Mouse (Mus musculus): ENCODE measurements at regions not wholly inside any gene's neighbourhood (a gene's known extent, or its start where the extent isn't known, plus 50 kb on each side); places are given as distances from the start of the nearest gene placed in this dataset.

DNA sequence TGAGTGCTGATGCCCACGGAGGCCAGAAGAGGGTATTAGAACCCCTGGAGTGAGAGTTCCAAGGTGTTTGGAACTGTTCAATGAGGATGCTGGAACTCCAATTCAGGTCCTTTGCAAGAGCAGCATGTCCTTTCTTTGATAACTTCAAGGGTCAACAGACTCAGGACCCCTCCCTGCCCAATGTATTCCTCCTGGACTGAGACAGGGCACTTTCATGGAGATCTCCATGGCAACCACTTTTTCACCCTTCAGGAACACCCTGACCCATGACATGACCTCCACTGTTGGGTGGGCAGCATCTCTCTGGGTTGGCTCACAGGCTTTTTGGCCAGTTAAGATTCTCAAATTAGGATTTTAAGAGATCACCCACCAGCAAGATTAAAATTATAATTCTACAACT, 117.4 kb upstream of the Sulf2 start:
- 88% methylated on average over 1 of the region's 1 CpGs for WGBS
- TF ChIP-seq CTCF (IDR thresholded peaks at IDR 0.05; ENCODE audit: low read depth) = no peak
- H3K9me3 ChIP-seq (ENCODE audit: low read depth, low read length) = no peaks in the 10 kb centered on the region
- ATAC-seq (ENCODE audit: insufficient read depth) (no peak), DNase-seq (no peak)
- H3K9ac ChIP-seq = no peak overlapping the region
- no peaks in the 10 kb centered on the region for H3K4me1 ChIP-seq (ENCODE audit: insufficient read depth)
- H3K4me2 ChIP-seq = no peak overlapping the region
- no peak overlapping the region for H3K4me3 ChIP-seq (ENCODE audit: low read depth, low read length)
- H3K36me3 ChIP-seq (ENCODE audit: insufficient read depth) = no peaks in the 10 kb centered on the region
- H3K27me3 ChIP-seq (ENCODE audit: insufficient read depth, low read length) = no peaks in the 10 kb centered on the region
- H3K27ac ChIP-seq (ENCODE audit: low read depth) = no peak overlapping the region

DNA sequence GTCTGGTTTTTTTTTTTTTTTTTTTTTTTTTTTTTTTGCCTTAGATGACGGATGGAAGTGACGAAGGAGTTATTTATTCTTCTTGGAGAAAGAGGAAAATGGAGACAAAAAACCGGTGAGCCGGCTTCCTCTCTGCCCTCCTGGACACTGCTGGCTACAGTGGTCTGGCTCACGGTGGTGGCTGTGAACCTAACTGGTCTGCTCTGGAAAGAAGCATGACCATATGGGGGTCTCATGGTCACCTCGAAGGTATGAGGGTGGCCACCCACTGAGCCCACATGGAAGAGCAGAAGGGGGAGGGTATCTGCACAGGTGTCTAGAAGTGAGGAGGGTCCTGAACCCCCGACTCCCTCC, 116.7 kb upstream of the Sulf2 start:
- Histone ChIP-seq H3K4me2 (no peak overlapping the region), H3K27ac (ENCODE audit: low read depth) (no peak overlapping the region), H3K9me3 (ENCODE audit: low read depth, low read length) (no peaks in the 10 kb centered on the region), H3K4me3 (ENCODE audit: low read depth, low read length) (no peak overlapping the region), H3K27me3 (ENCODE audit: insufficient read depth, low read length) (no peaks in the 10 kb centered on the region), H3K36me3 (ENCODE audit: insufficient read depth) (no peaks in the 10 kb centered on the region), H3K4me1 (ENCODE audit: insufficient read depth) (no peaks in the 10 kb centered on the region), H3K9ac (no peak overlapping the region)
- DNase-seq (no peak), ATAC-seq (ENCODE audit: insufficient read depth) (no peak)
- TF ChIP-seq CTCF (IDR thresholded peaks at IDR 0.05; ENCODE audit: low read depth) = no peak
- WGBS = 44% methylated on average over 7 of the region's 7 CpGs

DNA sequence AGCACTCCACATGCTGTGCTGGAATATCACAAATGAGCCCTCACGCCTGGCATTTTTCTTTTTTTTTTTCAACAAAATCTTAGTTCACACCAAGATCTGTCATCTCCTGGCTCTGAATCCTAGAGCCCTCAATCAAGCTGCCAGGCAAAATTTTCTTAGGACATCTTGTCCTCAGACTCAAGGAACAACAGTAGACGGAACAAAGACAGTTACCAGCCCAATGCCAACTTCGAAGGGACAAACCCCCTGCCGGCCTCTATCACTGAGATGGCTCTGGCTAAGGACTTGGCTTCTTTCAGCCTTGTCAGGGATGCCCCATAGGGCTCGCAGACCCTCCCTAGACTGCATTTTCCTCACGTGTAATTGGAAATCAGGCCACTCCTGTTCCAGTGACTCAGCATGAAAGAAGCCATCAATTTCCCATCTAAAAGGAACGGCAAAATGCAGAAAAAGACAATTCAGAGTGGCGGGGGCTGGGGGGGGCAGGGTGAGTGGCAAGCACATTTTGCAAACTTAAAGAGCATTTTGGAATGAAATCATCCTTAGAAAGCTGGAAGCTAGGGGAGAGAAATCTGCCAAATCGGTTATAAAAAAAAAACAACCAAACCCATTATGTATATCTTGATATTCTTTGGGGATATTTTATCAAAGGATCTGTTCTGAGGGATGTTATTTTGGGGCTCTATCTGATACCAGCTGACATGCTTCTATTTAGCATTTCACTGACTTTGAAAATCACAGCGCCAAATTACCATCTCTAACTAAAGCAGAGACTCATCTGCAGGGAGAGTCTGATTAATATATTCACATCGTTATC, 116.1 kb upstream of the Sulf2 start:
- H3K4me3 ChIP-seq (ENCODE audit: low read depth, low read length) = no peak overlapping the region
- H3K27me3 ChIP-seq (ENCODE audit: insufficient read depth, low read length) = no peaks in the 10 kb centered on the region
- no peak for ATAC-seq (ENCODE audit: insufficient read depth)
- DNase-seq = no peak
- TF ChIP-seq CTCF (IDR thresholded peaks at IDR 0.05; ENCODE audit: low read depth) = no peak
- H3K4me2 ChIP-seq = no peak overlapping the region
- H3K9ac ChIP-seq = no peak overlapping the region
- no peak overlapping the region for H3K27ac ChIP-seq (ENCODE audit: low read depth)
- 50% methylated on average over 11 of the region's 11 CpGs for WGBS
- no peaks in the 10 kb centered on the region for H3K36me3 ChIP-seq (ENCODE audit: insufficient read depth)
- H3K4me1 ChIP-seq (ENCODE audit: insufficient read depth) = no peaks in the 10 kb centered on the region
- no peaks in the 10 kb centered on the region for H3K9me3 ChIP-seq (ENCODE audit: low read depth, low read length)

DNA sequence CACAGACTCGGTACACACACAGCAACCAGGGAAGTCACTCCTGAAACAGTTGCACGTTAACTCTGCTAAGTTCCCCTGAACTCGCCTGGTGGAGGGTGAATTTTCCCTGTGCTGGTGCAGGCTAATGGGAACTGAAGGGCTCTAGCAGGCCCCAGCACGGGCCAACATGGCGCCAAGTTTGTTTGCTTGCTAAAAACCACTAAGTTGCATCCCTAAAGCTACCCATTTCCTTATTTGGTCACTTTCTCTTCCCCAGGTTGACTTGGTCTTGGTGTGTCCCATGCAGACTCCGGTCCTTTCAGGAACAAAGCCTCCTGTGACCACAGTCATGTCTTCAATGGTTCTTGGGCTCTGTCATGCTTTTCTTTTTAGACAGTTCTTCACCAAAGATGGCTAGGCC, 114.5 kb upstream of the Sulf2 start:
- TF ChIP-seq CTCF (IDR thresholded peaks at IDR 0.05; ENCODE audit: low read depth) = no peak
- DNase-seq = no peak
- 89% methylated on average over 6 of the region's 6 CpGs for WGBS

DNA sequence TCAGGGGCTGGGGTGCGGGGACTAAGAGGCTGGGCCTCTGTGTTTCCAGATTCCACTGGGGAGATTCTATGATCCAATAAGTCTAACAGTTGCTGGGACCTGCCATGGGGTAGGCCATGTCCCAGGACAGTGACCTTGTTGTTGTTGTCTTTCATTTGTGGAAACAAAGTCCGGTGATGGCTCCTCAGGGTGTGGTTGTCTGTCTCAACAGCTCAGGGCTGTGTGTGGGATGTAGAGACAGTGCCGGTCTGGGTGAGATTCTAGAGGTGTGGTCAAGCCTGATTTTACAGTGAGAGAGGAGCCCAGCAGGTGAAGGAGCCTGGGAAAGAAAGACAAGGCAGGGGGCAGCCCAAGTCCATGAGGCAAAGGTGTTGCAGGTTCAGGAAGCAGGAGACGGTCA, 111.5 kb upstream of the Sulf2 start:
- H3K36me3 ChIP-seq (ENCODE audit: insufficient read depth) = no peaks in the 10 kb centered on the region

More for the DNA sequence above, 114.5 kb upstream of the Sulf2 start:
- no peaks in the 10 kb centered on the region for H3K4me1 ChIP-seq (ENCODE audit: insufficient read depth)
- H3K4me2 ChIP-seq = no peak overlapping the region
- no peak overlapping the region for H3K4me3 ChIP-seq (ENCODE audit: low read depth, low read length)
- H3K27me3 ChIP-seq (ENCODE audit: insufficient read depth, low read length) = no peaks in the 10 kb centered on the region
- ATAC-seq (ENCODE audit: insufficient read depth) = no peak
- H3K9ac ChIP-seq = no peak overlapping the region
- H3K36me3 ChIP-seq (ENCODE audit: insufficient read depth) = no peaks in the 10 kb centered on the region
- H3K27ac ChIP-seq (ENCODE audit: low read depth) = no peak overlapping the region
- H3K9me3 ChIP-seq (ENCODE audit: low read depth, low read length) = no peaks in the 10 kb centered on the region

DNA sequence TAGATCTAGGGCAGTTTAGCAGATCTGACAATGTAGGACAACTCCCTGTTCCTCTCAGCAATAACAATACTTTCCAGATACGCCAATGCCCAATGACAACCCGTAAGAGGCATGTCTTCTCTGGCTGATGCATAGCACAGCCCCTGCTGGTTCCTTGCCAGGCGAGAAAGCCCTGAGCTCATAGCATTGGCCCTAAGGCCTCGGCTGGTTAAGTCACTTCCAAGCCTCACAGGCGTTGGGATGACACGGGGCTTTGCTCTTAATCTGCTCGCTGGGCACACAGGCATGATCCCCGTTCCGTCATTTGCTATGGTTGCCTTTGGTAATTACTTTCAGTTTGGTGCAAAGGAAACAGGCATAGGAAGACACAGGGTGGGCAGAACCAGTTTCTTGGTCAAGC, 111.0 kb upstream of the Sulf2 start:
- DNase-seq = no peak
- no peak overlapping the region for H3K4me2 ChIP-seq
- H3K27ac ChIP-seq (ENCODE audit: low read depth) = no peak overlapping the region
- no peak overlapping the region for H3K9ac ChIP-seq
- H3K4me3 ChIP-seq (ENCODE audit: low read depth, low read length) = no peak overlapping the region
- 80% methylated on average over 9 of the region's 9 CpGs for WGBS
- no peak for TF ChIP-seq CTCF (IDR thresholded peaks at IDR 0.05; ENCODE audit: low read depth)
- no peaks in the 10 kb centered on the region for H3K27me3 ChIP-seq (ENCODE audit: insufficient read depth, low read length)
- no peaks in the 10 kb centered on the region for H3K9me3 ChIP-seq (ENCODE audit: low read depth, low read length)
- 0 out of 2 replicates have a peak, but pooled peaks cover 3% of the 10 kb centered on the region for H3K4me1 ChIP-seq (ENCODE audit: insufficient read depth)
- no peaks in the 10 kb centered on the region for H3K36me3 ChIP-seq (ENCODE audit: insufficient read depth)
- ATAC-seq (ENCODE audit: insufficient read depth) = no peak

More for the DNA sequence above, 111.5 kb upstream of the Sulf2 start:
- no peak for DNase-seq
- no peak for TF ChIP-seq CTCF (IDR thresholded peaks at IDR 0.05; ENCODE audit: low read depth)
- H3K4me2 ChIP-seq = no peak overlapping the region
- WGBS = 83% methylated on average over 4 of the region's 4 CpGs
- no peaks in the 10 kb centered on the region for H3K4me1 ChIP-seq (ENCODE audit: insufficient read depth)
- H3K27me3 ChIP-seq (ENCODE audit: insufficient read depth, low read length) = no peaks in the 10 kb centered on the region
- H3K4me3 ChIP-seq (ENCODE audit: low read depth, low read length) = no peak overlapping the region
- no peaks in the 10 kb centered on the region for H3K9me3 ChIP-seq (ENCODE audit: low read depth, low read length)
- H3K27ac ChIP-seq (ENCODE audit: low read depth) = no peak overlapping the region
- H3K9ac ChIP-seq = no peak overlapping the region
- no peak for ATAC-seq (ENCODE audit: insufficient read depth)

DNA sequence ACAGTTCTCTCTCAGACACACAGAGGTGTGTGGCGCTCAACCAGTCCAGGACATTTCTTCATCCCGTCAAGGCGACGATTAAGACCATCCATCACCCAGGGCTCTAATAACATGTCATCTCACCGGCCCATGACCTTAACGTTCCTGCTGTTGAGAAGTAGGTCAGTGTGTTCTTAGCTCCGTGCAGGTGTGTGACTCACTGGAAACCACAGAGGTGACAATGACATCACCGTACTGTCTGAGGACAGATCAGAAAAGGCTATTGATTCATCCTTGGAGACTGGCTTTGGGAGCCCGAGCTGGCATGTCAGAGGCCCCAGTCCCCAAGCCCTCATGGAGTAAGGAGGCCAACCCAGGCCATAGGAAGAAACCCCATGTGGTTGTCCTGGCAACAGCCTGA, 109.3 kb upstream of the Sulf2 start:
- Histone ChIP-seq H3K9ac (no peak overlapping the region), H3K27me3 (ENCODE audit: insufficient read depth, low read length) (no peaks in the 10 kb centered on the region), H3K4me3 (ENCODE audit: low read depth, low read length) (no peak overlapping the region), H3K27ac (ENCODE audit: low read depth) (no peak overlapping the region), H3K36me3 (ENCODE audit: insufficient read depth) (no peaks in the 10 kb centered on the region), H3K4me1 (ENCODE audit: insufficient read depth) (peaks cover 5% of the 10 kb centered on the region; the same call in 1 of the 2 replicates), H3K9me3 (ENCODE audit: low read depth, low read length) (no peaks in the 10 kb centered on the region), H3K4me2 (no peak overlapping the region)
- no peak for TF ChIP-seq CTCF (IDR thresholded peaks at IDR 0.05; ENCODE audit: low read depth)
- WGBS = 64% methylated on average over 9 of the region's 9 CpGs
- ATAC-seq (ENCODE audit: insufficient read depth) (no peak), DNase-seq (no peak)
